Mouse (Mus musculus): ENCODE results near the gene Gna13.
A peak's percentile ranks its signal among the peaks of the same experiment; 100 is the strongest.

Gene Gna13

DNA sequence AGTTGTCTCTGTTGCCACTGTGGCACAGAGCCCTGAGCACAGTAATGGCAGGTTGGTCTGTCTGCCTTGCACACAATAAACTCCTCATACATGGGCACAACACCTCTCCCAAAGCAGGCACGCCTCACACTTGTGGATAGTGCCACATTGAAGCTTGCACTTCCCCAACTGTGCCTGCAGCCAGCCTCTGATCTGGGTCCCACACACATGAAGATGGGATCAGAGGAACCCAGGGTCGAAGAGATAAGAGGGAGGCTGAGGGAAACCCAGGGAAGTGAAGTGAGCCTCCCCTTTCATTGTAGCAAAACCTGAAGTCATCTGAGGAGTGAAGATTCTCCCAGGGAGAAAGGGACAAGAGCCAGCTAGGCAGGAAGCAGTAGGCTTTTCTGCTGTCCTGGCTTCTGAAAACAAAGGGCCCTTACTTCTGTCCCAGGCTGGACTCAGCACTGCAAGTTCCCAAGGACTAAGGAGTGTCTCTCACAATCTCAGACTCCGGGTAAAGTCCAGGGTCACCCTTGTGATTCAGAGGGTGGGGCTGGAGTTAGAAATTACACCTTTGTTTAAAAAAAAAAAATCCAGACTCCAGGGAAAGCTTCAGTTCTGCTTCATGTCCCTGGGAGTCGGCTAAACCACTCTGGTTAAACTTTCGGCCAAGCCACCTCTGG is 12.8 kb upstream of the Gna13 start:
- DNase-seq (ENCODE audit: low spot score in 2 of 2) = no peak

DNA sequence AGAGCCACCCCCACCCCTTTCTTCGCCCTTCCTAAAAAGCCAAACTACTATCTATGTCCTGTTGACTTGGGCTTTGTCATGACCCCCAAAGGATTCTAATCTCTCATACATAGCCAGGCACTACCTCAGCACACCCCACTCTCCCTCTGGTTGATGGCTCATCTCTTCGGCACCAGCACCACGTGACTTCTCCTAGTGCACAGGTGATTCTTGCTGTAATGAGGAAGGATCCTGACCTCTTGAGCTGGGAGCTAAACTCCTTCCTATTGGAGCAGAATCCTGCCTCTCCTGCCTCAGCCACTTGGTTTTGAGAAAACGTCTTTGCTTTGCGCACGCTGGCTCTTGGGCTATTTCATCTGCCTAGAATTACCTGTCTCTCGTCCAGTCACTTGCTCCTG is 12.3 kb upstream of the Gna13 start:
- DNase-seq (ENCODE audit: low spot score in 2 of 2) = no peak

DNA sequence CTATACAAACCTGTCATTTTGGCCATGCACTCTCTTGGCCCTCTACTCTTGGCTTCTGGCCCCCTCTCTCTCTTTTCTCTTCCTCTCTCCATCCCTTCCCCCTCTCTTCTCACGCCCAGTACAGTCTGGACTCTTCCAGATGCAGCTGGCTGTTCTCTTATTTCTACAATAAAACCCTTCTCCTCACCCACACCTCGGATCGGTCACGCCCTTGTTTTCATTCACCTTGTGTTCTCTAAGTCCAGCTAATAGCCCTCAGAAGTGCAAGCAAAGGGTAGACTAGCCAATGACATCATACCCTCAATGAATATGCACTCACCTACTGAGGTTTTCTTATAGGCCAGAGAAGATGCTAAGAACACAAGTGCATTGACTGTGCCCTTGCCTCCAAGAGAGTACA is 11.1 kb upstream of the Gna13 start:
- no peak for DNase-seq (ENCODE audit: low spot score in 2 of 2)

DNA sequence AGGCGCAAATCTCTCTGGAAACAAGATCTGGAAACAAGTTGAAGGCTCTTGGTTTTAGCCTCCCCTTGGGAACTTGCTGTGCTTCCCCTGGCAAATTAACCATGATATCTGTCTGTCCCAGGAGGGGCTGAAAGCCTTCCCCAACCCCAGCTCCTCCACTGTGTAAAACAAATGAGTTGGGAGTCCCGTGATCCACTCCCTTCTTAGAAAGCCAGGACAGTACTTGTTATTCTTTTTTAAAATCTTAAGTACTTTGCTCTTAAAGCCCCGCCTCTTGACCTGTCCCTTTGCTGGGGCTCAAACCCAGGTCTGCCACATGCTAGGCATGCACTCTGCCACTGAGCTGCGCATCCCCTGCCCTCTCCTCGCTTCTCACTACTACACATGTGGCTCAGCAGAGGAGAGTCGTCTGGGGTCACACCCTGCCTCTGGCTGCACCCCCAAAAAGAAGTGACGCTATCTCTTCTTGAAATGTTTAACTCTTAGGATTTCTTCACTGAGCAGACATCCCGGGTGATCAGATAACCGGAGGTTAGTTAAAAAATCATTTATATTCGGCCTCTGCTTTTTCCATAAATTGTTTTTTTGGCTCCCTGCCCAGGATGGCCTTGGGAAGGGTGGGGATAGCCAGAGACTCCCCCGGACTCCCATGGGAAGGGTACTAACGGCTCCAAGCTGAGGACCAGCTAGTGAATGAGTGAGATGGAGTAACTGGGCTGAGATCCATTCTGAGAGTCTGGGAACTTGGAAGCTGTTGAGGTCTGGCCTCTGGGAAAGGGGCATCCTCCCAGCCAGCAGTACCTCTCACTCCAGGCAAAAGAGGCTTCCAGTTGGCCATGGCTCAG is 9.0 kb upstream of the Gna13 start:
- DNase-seq (ENCODE audit: low spot score in 2 of 2) = no peak

DNA sequence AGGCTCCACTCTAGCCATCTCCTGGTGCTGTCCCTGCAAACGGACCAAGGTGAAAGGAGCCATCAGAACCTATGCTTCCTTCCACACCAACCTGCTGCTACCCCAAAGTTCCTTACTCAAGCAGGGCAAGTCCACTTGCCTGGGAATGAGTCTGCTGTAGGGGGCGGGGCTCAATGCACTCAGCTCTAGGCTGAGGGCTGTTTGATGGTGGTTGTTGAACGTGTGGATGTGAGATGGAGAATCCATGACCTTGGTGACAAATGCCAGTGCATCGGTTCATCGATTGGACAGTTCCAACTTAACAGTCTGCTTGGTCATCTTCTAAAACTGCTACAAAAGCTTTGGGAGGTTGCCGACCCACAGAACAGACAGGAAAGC is 8.4 kb upstream of the Gna13 start:
- DNase-seq (ENCODE audit: low spot score in 2 of 2) = no peak

DNA sequence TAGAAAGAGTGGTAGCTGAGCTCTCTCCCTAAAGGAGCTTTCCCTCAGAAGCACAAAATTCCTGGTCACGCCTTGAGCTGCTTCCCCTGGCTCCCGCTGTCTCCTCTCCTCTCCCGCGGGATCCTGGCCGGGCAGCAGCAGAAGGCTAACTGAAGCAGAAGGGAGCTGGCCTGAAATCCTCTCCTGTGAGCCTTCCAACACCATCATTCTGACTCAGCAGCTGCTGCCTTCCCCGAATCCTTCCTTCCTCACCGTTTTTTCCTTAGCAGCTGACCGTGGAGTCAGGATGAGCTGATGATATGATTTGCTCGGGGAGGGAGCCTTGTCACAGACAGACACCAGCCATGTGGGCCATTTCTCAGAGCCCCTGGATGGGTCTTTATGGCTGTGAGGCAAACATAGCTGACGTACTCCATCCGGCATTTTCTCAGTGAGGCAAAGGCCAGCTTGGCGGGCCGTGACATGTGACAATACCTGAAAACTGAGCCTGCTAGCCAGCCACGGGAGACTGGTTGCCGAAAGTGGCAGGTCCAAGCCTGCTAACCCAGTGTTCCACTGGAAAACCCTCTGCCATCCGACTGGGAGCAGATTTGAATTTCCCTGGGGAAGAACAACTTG is 6.8 kb upstream of the Gna13 start:
- no peak for DNase-seq (ENCODE audit: low spot score in 2 of 2)

DNA sequence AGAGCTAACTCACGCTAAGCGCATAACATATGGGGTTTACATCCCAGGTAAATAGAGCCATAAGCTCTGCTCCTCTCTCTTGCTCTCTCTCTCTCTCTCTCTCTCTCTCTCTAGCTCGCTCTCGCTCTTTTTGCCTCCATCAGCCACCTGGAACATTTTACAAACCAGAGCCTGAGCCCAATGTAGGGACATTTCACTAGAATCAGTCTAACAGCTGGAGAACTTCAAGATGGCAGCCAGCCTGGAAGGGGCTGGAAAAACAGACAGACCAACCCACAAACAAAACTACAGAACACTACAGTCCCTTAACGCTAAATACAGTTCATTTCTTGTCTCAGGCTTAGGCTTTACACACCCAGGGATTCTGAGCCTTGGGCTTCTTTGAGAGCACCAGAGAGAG is 5.5 kb upstream of the Gna13 start:
- no peak for DNase-seq (ENCODE audit: low spot score in 2 of 2)

DNA sequence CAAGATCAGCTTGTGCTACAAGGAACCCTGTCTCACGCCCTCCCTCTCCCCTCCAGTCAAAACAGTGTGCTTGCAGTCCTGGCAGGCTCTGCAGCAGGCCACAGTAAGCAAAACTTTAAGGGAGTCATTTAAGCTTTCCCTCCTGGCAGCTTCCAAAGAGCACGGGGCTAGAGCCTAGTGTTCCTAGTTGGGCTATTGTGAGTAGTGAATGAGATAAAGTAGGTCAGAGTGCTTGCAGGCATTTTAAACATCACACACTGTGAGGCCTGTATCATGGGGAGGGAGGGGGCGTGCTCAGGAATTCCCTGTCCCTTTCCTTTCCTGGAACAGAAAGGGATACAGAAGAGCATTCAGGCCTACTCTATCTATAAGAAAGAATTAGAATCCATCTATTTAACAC is 4.1 kb upstream of the Gna13 start:
- peak in 1 of 2 experiments; percentile 41 for DNase-seq (ENCODE audit: low spot score in 2 of 2)

DNA sequence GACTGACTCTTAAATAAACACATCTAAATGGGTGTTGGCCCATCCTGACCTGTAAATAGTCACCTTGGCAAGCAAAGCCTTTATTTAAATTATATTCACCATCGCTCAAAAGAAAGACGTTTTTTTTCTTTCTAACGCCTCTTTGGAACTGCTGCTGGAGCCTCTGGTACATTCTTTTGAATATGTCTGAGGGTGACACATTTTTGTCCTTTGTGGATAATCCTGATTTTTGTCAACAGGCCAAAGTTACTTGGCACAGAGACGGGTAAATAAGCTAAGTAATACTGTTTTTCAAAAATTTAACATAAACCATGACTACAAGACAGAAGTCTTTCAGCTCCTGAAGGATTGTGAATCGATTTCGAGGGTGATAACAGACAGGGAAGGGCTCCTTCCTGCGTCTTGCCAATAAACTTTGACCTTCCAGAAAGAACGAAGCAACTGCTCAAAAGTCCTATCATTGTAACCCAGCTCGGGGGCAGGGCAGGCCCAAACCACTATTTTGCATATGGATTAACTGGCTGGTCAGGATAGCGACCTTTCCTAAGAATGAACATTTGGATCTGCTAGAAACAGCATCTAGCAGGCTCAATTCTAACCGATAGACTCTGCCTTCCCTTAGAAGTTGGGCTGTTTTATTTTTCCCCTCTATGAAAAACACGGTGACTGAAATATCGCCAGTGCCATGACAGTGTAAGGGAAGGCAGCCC is 3.4 kb upstream of the Gna13 start:
- DNase-seq (ENCODE audit: low spot score in 2 of 2) = no peak

DNA sequence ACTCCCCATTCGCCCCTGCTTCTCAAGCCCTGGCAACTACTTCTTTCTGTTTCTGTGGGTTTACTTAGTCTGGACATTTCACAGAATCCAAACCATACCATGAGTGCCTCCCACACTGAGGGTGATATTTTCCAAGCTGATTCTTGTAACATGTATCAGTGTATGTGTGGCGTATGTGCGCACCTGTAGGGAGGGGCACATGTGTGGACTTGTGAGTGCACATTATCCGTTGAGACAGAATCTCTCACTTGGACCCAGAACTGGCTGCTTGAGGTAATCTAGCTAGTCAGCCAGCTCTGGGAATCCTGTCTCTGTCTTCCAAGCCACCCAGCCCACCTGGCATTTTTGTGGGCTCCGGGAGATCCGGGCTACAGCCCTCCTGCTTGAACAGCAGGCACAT is 2.5 kb upstream of the Gna13 start:
- no peak for DNase-seq (ENCODE audit: low spot score in 2 of 2)

DNA sequence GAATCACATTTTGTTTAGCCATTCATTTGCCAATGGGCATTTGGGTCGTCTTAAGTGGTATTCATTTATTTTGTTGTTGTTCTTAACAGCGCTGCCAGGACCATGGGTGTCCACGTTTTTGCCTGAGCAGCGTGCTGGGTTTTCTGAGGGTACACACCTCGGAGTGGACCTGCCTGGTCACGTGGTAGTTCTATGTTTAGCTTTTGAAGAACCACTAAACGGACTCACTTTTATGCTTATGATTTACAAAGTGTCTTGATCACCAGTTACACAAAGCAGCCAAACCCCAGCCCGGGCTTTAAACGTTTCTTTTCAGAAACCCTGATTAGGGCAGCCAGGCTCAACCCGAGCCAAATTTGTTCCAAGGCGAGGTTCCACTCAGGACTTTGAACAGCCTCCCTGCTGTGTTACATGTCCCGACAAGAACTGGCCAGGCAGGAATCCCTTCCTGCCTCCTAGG is 2.0 kb upstream of the Gna13 start:
- peak in 1 of 2 experiments; percentile 39 for DNase-seq (ENCODE audit: low spot score in 2 of 2)

DNA sequence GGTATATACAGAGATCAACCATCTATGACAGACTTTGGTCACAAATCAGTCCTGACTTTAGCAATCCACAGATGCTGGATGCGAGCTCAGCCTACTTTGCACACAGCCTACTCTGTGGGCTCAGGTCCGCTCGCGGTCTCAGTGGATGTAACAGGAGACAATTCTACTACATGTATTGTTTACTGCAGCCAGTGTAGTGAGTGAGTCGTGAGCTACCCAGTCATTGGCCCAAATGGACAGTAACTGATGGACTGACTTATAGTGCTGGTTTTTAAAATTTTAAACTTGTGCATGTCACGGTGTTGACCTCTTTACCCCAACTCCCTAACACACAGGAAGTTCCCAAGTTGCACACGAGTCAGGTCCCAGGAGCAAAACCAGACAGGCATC is 1.4 kb upstream of the Gna13 start:
- DNase-seq (ENCODE audit: low spot score in 2 of 2) = no peak

DNA sequence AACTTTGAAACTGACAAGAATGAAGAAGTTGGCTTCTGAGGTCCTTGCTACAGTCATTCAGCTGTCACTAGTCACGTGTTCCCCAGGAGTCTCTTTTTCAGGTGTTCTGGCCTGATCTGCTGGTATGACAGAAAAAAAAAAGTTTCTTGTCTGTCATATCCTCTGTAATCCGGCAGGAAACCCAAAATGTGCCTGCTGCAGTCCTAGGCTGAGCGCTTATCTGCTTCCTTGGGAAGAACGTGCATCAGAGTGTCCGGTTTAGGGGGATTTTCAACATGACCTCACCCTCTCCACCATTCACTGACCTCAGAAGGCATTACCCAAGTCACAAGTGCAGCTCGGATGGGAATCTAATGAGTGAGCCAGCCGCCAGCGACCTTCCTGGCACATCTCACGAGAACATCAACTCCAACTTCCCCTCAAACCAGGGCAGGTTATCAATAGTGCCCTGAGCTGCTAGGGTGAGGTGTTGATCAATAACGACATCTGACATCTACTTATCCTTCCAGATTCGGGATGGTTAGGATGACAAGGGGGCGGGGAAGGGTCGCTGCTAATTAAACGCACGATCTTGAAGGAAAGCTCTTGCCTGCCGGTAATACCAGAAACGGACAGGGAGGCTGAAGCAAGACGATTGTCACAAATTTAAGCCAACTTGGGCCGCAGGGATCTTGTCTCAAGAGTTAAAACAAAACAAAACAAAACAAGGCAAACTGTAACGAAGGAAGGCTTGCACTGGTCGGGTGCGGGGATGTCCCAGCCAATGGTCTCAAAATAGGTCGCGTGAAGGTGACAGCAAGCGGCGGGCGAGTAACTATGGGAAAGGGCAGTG is 784 bp upstream of the Gna13 start:
- no peak for DNase-seq (ENCODE audit: low spot score in 2 of 2)

DNA sequence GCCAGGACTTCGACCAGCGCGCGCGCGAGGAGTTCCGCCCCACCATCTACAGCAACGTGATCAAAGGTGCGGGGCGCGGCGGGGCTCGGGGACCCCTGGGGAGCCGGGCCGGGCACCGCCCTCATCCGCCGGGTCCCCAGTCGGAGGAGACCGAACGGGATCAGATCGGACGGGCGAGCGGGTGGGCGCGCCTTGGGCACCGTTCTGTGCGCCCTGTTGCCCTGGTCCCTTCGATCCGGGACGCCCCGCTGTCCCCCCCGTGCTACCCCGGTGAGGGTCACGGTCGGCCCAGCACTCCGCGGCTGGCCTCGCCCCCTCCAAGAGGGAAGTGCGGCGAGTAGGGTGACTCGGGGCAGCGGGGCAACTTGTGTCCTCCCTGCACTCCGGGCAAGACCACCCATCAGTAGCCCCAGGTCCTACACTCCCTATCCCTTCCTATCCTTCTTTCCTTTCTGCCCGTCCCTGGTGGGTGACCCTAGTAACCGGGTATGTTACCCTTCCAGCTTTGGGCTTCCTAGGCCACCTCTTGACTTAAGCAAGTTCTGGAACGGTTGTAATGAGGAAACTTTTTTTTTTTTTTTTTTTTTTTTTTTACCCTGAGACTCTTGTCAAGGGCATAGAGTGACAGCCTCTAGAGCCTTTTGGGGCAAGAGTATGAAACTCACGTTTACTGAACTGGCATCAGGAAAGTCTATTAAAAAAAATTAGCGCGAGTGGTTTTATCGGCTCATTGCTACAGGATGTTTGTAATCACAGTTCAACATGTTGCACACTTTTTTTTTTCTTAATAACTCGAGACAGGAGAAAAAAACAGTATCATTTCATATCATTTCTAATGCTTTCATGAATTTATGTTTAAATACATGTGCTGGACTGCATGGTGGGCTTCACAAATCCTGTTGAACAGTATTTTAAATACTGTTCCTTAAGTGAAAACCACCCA is 831 bp downstream of the Gna13 start:
- peak in 1 of 2 experiments; percentile 38 for DNase-seq (ENCODE audit: low spot score in 2 of 2)

DNA sequence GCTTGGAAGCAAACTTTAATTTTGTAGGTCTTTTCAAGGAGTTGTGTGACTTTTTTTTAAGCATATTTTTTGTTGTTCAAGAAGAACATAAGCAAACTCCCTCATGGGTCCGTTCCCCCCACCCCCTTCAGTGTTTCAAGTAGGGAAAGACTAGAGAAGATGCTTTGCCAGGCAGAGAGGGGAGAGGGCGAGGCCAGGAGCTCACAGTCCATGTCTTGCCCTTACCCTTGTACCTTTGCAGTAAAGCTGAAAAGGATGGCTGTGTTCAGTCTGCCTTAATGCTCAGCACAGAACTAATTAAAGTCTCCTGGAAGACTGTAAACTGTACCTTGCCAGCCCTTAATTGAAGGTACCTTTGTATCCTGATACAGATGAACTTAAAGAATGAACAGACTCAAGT is 1.7 kb downstream of the Gna13 start:
- no peak for DNase-seq (ENCODE audit: low spot score in 2 of 2)

DNA sequence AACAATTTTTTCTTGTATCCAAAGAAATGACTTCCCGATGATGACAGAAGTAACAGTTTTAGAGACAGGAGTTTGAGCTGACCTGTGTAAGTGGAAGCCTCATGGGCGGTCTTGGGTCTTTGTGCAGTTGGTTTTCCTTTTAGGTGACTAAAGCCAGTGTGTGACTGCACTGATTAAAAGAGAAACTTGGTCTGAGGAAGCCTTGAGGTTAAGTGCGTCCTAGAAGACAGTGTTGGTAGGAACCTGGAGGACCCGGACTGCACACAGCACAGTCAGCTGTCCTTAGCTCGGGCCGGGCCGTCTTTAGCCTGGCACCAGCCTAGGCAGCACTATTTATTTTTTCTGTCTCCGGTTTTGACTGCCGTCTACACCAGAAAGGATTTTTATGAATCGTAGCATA is 2.2 kb downstream of the Gna13 start:
- no peak for DNase-seq (ENCODE audit: low spot score in 2 of 2)

DNA sequence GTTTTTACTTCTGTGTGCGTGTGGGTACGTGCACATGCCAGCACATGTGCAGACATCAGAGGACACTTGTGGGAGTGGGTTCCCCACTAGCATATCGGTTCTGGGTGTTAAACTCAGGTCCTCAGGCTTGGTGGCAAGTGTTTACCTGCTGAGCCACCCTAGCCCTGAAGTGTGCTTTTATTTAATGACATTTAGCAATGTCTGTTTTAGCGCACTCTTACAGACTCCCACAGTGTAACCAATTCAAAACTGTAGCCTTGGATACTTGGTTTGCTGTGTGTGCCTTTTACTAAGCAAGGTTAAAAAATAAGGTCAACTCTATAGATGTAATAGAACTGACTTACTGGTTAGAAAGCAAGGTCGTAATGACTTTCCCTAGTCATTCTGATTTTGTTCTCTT is 3.2 kb downstream of the Gna13 start:
- DNase-seq (ENCODE audit: low spot score in 2 of 2) = no peak

DNA sequence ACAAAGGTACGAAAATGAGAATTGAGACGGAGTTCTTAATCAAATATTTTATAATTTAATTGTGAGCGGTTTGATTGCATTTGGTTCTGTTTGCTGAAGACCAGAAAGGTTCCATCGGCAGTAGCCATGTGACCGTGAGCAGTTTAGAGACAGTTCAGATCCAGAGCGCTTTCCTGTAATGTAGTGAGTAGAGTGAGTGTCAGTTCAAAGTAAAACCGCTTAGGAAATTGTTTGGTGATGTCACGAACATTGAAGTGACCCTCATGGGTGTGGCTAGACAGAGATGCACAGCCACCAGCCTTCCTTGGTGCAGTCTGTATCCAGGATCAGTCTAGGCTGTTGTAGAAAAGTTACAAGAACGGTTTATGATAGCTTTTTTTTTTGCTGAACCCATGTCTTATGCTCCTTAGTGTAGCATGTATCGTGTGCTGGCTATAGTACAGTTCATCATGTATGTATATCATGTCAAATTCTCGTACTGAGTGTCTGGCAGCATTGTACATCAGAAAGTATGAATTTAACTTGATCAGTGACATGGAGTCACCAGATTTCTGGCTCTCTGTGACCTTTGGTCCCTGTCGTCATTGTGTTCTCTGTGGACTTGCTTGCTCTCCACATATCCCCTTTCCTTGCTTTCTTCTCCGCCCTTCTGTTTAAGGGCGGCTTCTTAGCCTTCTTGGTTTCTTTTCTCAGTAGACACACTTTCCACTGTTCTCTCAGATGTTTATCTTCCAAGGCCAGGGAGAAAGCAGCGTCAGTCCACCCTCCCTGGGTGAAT is 4.4 kb downstream of the Gna13 start:
- no peak for DNase-seq (ENCODE audit: low spot score in 2 of 2)

DNA sequence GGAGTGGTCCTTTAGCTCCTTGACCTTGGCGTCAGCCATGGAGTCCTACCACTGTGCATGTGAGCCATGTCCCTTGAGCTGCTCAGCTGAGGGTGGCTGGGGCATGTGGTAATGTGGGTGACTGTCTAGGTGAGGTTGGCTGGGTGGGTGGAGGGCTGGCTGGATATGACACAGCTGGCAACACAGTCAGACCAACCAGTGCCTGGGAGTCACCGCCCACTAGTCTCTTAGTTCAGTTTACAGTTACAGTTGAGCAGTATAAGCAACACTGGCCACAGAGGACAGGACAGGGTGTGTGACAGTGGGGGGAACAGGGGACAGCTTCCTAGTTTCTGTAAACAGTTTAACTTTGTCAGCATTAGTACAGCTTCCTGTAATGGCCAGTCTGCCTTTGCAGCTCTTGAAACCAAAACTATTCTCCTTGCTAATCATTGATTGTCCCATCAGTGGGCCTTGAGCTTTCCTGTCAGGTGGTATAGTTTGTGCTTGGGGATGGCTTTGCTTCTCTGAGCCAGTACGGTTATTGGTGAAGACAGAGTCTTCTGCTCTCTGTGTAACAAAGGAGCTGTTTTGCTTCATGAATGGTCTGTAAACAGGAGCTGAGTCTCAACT is 6.5 kb downstream of the Gna13 start:
- DNase-seq (ENCODE audit: low spot score in 2 of 2) = no peak
